Mouse (Mus musculus): ENCODE data around the gene Ctdnep1. TPM values are rescaled to one million over a fixed set of nuclear protein-coding genes. Genes with fewer than 3 reads are reported as not detected.

Gene Ctdnep1
- total RNA-seq (2012; rRNA removed): 61.8 and 66.7 TPM in 2 replicates
- 37.7 and 42.9 TPM in 2 replicates for total RNA-seq (2014; rRNA removed)
- 143 and 171 TPM in 2 replicates for polyA plus RNA-seq (2012; ENCODE audit: insufficient read length, low read depth)

- peaks cover 5 to 33% of the 10 kb centered on the region in 2 experiments for H3K4me1 ChIP-seq (ENCODE audit: control insufficient read depth in 1 of 2, insufficient read depth in 2 of 2)
- H3K4me2 ChIP-seq (ENCODE audit: insufficient read depth, low read depth, poor library complexity, severe bottlenecking): peak within 1 kb of the TSS; percentile 91
- H3K9me3 ChIP-seq (replicated peaks; ENCODE audit: low read length): peaks cover 2% of the 10 kb centered on the region
- H3K9ac ChIP-seq (ENCODE audit: insufficient read depth, low read depth): peak within 1 kb of the TSS; percentile 89
- H3K4me3 ChIP-seq (replicated peaks in 1 of 3; ENCODE audit: low read depth in 2 of 3, low read length in 2 of 3, poor library complexity in 1 of 3): peak within 1 kb of the TSS; percentile 76 to 98 (median 82)
- H3K27ac ChIP-seq (ENCODE audit: insufficient read depth, low read depth): peak within 1 kb of the TSS; percentile 71
- no peaks in the 10 kb centered on the region for H3K27me3 ChIP-seq (replicated peaks)
- DNase-seq (ENCODE audit: extremely low read depth): no peak
- peaks cover 29 to 57% of the 10 kb centered on the region in 2 experiments for H3K36me3 ChIP-seq (replicated peaks in 1 of 2; ENCODE audit: control insufficient read depth in 1 of 2, insufficient read depth in 1 of 2, low read length in 1 of 2)
- dilution Hi-C loops (cut with MboI; ENCODE audit: extremely low pct_ligation_motif_present, extremely low pct_unique_long_range_greater_than_20kb, low sequenced_read_pairs) (no loop called here), in situ Hi-C loops (cut with MboI; ENCODE audit: low pct_ligation_motif_present, low pct_unique_long_range_greater_than_20kb, low sequenced_read_pairs) (no loop called here)
- peaks cover 45% of the 10 kb centered on the region for H3K79me2 ChIP-seq (replicated peaks; ENCODE audit: control insufficient read depth, extremely low read depth, insufficient read depth, poor library complexity, severe bottlenecking)
- TF ChIP-seq IRF4 (IDR thresholded peaks at IDR 0.05; ENCODE audit: low read depth, low read length): 0 out of 2 replicates have a peak, but pooled peaks have one; percentile 10
- no peak for TF ChIP-seq JUND (conservative IDR thresholded peaks at IDR 0.05; ENCODE audit: low read depth, low read length)
- TF ChIP-seq SIN3A (IDR thresholded peaks at IDR 0.05; ENCODE audit: low read length): peak; percentile 55; the same call in 1 of the 2 replicates
- peak; percentile 22; the same call in 1 of the 2 replicates for TF ChIP-seq MXI1 (IDR thresholded peaks at IDR 0.05; ENCODE audit: low read depth, low read length)
- TF ChIP-seq TCF12 (IDR thresholded peaks at IDR 0.05; ENCODE audit: low read depth, low read length): peak; percentile 52; the same call in 1 of the 2 replicates
- no peak for TF ChIP-seq USF2 (conservative IDR thresholded peaks at IDR 0.05; ENCODE audit: low read depth, low read length)
- TF ChIP-seq BHLHE40 (IDR thresholded peaks at IDR 0.05; ENCODE audit: low read depth, low read length): 0 out of 2 replicates have a peak, but pooled peaks have one; percentile 4
- no peak for TF ChIP-seq POLR2AphosphoS2 (IDR thresholded peaks at IDR 0.05; ENCODE audit: low read depth, low read length)
These were observed at the start of gene Ctdnep1 for GRCm38 (mm10) chr11:69981141-69981762. Gene Ctdnep1 (plus strand): TSS chr11:69981156.

- dilution Hi-C loops (cut with MboI; ENCODE audit: extremely low pct_ligation_motif_present, extremely low pct_unique_long_range_greater_than_20kb, low sequenced_read_pairs) (no loop called here), in situ Hi-C loops (cut with MboI; ENCODE audit: low pct_ligation_motif_present, low pct_unique_long_range_greater_than_20kb, low sequenced_read_pairs) (no loop called here)
- TF ChIP-seq NRF1 (IDR thresholded peaks at IDR 0.05; ENCODE audit: low read depth, low read length) (no peak), MAZ (IDR thresholded peaks at IDR 0.05; ENCODE audit: low read depth, low read length) (no peak), E2F4 (IDR thresholded peaks at IDR 0.05; ENCODE audit: insufficient replicate concordance, low read depth, low read length) (no peak), NELFE (IDR thresholded peaks at IDR 0.05; ENCODE audit: low read depth, low read length) (no peak), CHD2 (IDR thresholded peaks at IDR 0.05; ENCODE audit: low read length) (no peak), JUN (IDR thresholded peaks at IDR 0.05; ENCODE audit: insufficient read depth, low read depth, low read length) (no peak), ETS1 (conservative IDR thresholded peaks at IDR 0.05; ENCODE audit: low read depth, low read length) (no peak), TBP (conservative IDR thresholded peaks at IDR 0.05; ENCODE audit: low read depth, low read length) (no peak), MAFK (IDR thresholded peaks at IDR 0.05; ENCODE audit: insufficient replicate concordance, low read length) (no peak), POLR2A (IDR thresholded peaks at IDR 0.05; ENCODE audit: low read depth, low read length) (no peak), ZNF384 (IDR thresholded peaks at IDR 0.05; ENCODE audit: low read depth, low read length) (no peak), HCFC1 (IDR thresholded peaks at IDR 0.05; ENCODE audit: low read depth, low read length) (no peak), UBTF (IDR thresholded peaks at IDR 0.05; ENCODE audit: low read depth, low read length) (no peak), MAX (IDR thresholded peaks at IDR 0.05; ENCODE audit: low read length) (no peak), MEF2A (IDR thresholded peaks at IDR 0.05; ENCODE audit: borderline replicate concordance, low read depth, low read length) (no peak), ELF1 (IDR thresholded peaks at IDR 0.05; ENCODE audit: low read depth, low read length) (no peak), ZKSCAN1 (IDR thresholded peaks at IDR 0.05; ENCODE audit: borderline replicate concordance, low read depth, low read length) (no peak), PAX5 (IDR thresholded peaks at IDR 0.05; ENCODE audit: low read length) (no peak)
- H3K4me2 ChIP-seq (ENCODE audit: insufficient read depth, low read depth, poor library complexity, severe bottlenecking): no peak overlapping the region
- no peaks in the 10 kb centered on the region for H3K79me2 ChIP-seq (replicated peaks; ENCODE audit: control insufficient read depth, extremely low read depth, insufficient read depth, poor library complexity, severe bottlenecking)
- H3K4me1 ChIP-seq (ENCODE audit: control insufficient read depth in 1 of 2, insufficient read depth in 2 of 2): peaks cover 6 to 56% of the 10 kb centered on the region in 2 experiments
- H3K27ac ChIP-seq (ENCODE audit: insufficient read depth, low read depth): no peak overlapping the region
- no peak overlapping the region for H3K9ac ChIP-seq (ENCODE audit: insufficient read depth, low read depth)
- H3K4me3 ChIP-seq (replicated peaks in 1 of 3; ENCODE audit: low read depth in 2 of 3, low read length in 2 of 3, poor library complexity in 1 of 3): no peak overlapping the region
- H3K36me3 ChIP-seq (replicated peaks in 1 of 2; ENCODE audit: control insufficient read depth in 1 of 2, insufficient read depth in 1 of 2, low read length in 1 of 2): no peaks in the 10 kb centered on the region
- no peak for DNase-seq (ENCODE audit: extremely low read depth)
- no peaks in the 10 kb centered on the region for H3K9me3 ChIP-seq (replicated peaks; ENCODE audit: low read length)
- peaks cover 26% of the 10 kb centered on the region for H3K27me3 ChIP-seq (replicated peaks)
These were observed 49.2 kb upstream of the Ctdnep1 start for GRCm38 (mm10) chr11:69931769-69932168.

All from CH12.LX (cell line).